Mouse (Mus musculus) right cerebral cortex, postnatal 36 days (tissue): ENCODE measurements around the gene Ccdc126.
A peak's percentile ranks its signal among the peaks of the same experiment; 100 is the strongest.

ENCODE experiments used
- DNase-seq, 2 experiments: peaks; one replicate each; pipeline ENCODE4 v3.0.0; 2022; ENCODE audit warnings: low spot score in 2 of 2, mixed read lengths in 1 of 2

Ccdc126 gene

GRCm38 (mm10) chr6:49343737-49344469 lies 24.8 kb downstream of the Ccdc126 start:
- DNase-seq: no peak

DNA sequence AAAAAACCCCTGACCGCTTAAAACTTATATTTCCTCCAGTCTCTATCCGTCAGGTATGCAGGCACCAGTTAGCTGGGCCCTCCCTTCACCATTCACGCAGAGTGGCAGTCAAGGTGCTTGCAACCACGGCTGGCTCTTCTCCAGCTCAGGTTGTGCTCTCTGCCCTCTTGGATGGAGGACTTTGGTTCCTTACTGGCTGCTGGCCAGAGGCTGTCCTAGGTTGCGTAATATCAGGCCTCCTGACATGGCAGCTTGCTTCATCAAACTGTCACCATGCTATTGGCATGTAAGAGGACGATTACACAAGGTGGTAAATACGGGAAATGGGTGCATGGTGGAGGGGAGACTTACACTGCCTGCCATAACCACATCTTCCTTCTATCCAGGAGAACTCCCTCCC lies 30.8 kb downstream of the Ccdc126 start:
- DNase-seq: no peak

GRCm38 (mm10) chr6:49354613-49355012 lies 35.5 kb downstream of the Ccdc126 start:
- no peak for DNase-seq

DNA sequence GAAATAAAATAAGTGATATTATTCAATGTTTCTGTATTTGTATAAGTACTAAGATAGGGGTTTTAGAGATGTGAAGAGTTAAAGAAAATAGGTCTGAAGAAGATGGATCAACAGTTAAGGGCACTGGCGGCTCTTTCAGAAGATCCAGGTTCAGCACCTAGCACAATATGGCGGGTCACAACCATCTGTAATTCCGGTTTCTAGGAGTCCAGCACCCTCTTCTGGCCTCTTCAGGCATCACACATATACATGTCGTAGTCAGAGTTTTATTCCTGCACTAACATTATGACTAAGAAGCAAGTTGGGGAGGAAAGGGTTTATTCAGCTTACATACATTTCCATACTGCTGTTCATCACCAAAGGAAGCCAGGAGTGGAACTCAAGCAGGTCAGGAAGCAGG lies 36.1 kb downstream of the Ccdc126 start:
- DNase-seq: no peak

DNA sequence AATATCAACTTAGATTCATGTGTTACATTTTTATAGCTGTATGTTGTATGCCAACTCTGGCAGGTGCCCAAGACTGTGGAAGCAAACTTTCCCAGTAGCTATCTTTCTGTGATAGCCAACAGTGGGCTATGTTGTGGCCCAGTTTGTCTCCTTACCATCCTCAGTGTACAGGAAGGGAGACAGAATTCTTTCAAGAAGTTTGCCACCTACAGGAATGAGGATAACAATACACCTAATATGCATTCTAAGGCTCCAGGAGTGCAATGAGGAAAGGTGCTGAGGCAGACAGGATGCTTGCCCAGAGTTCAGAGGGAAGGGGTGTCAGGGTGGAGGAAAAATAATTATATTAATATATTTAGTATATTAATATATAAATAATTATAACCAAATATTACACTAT lies 41.3 kb downstream of the Ccdc126 start:
- no peak for DNase-seq

DNA sequence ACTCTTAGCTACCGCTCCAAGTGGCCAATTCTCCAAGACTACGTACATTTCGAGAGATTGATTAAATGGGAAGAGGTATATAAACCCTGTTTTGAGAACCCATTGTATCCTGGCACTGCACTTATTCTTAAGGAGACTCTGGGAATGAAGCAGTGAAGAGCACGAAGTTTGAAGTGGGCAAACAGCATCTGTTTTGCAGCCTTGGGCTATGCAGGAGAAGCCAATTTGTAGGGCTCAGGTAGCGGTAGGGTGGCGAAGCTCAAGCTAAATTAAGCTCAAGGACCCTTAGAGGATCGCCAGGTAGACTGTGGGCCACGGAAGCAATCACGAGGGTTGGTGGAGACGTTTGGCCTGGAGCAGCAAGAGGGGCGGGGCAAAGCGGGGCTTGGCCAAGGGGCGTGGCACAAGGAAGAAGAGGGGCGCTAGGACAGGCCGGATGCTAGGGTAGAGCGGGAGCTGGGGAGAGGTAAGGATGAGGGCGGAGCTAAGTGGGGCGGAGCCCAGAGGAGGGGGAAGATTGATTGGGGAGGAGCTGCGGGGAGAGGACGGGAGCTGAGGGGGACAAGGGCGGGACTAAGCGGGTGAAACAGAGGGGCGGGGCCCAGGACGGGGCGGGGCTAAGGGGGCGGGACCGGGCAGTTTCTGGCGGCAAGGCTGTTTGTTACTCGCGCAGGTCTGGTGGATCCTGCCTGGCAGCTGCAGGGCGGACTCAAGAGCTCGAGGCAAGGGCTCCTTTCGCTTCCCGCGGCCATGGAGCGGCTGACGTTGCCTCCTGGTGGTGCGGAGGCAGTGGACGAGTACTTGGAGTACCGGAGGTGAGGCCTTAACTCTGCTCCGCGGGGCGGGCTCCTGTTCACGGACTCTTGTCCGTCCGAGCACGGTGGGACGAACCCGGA lies 48.3 kb downstream of the Ccdc126 start, which contains the start of gene Fam221a:
TSS of gene Fam221a (plus strand) at position 581 of the 896 bp plus-strand sequence.
- peak; percentile 33 to 48 for DNase-seq

GRCm38 (mm10) chr6:49368212-49368611 lies 49.1 kb downstream of the Ccdc126 start:
- no peak for DNase-seq

DNA sequence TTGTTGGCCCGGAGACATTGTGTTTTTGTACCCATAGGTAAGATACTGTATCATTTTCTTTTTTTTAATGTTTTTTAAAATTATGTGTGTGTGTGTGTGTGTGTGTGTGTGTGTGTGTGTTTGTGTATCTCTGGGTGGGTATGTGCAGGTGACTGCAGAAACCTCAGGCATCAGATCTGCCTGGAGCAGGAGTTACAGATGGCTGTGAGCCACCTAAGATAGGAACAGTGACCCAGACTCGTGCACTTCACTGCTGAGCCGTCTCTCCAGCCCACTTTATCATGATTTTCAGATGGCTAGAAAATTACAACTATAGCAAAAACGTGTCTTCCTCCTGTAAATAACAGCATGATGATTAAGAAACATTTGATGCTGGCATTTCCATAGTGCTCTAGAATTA lies 53.6 kb downstream of the Ccdc126 start:
- DNase-seq: no peak

DNA sequence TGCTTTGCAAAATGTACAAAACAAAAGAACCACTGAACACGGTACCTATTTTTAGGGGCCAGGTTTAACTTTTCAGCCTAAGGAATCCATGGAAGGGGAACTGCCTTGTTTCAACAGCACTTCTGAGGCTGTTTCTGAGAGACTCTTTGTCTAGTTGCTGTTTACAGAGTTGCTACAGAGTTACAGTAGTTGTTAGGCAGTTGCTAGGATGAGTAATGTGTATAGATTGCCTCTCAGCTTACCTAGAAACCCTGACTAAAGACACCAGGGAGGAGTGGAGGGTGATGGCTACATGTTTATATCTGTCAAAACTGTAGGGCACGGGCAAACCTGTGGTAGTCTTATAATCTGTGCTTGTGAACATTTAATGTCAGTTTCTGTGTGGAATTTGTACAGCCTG lies 54.9 kb downstream of the Ccdc126 start:
- DNase-seq: no peak

- no peak for DNase-seq
These were observed 59.3 kb downstream of the Ccdc126 start for GRCm38 (mm10) chr6:49378328-49378727.
